Mouse (Mus musculus) liver, embryonic 16.5 days (tissue): ENCODE measurements around the gene Csrp1. TPM values are rescaled to one million over a fixed set of nuclear protein-coding genes. Genes with fewer than 3 reads are reported as not detected.
A peak's percentile ranks its signal among the peaks of the same experiment; 100 is the strongest.

Experiments used
- ATAC-seq: fragments of 200-750 bp; cut with Nextera tagmentation; 2 replicates; pipeline ENCODE4 v1.8.0; 2017; ENCODE audit warnings: low read depth, mild to moderate bottlenecking, moderate number of reproducible peaks, moderate library complexity
- H3K27ac ChIP-seq: fragments of 300-500 bp; sonication (generic); 2 replicates; pipeline ENCODE4 v1.5.1; 2014; ENCODE audit warnings: mild to moderate bottlenecking, low read length
- H3K27me3 ChIP-seq: fragments of 300-500 bp; sonication (generic); 2 replicates; pipeline ENCODE4 v1.6.1; 2014; ENCODE audit warnings: low read depth, low read length, mixed read lengths; ENCODE audit not compliant: control insufficient read depth, insufficient read depth
- H3K36me3 ChIP-seq: fragments of 300-500 bp; sonication (generic); 2 replicates; pipeline ENCODE4 v1.6.1; 2014; ENCODE audit warnings: mild to moderate bottlenecking; ENCODE audit not compliant: control insufficient read depth, insufficient read depth
- H3K4me1 ChIP-seq: fragments of 300-500 bp; sonication (generic); 2 replicates; pipeline ENCODE4 v1.6.1; 2014; ENCODE audit warnings: low read depth, low read length, mixed read lengths; ENCODE audit not compliant: control insufficient read depth
- H3K4me2 ChIP-seq: fragments of 300-500 bp; sonication (generic); 2 replicates; pipeline ENCODE4 v1.6.1; 2014; ENCODE audit warnings: low read depth, low read length, mixed read lengths
- H3K4me3 ChIP-seq: fragments of 300-500 bp; sonication (generic); 2 replicates; pipeline ENCODE4 v1.5.1; 2014; ENCODE audit warnings: low read depth, mild to moderate bottlenecking, low read length
- H3K9ac ChIP-seq: fragments of 300-500 bp; sonication (generic); 2 replicates; pipeline ENCODE4 v1.6.1; 2014; ENCODE audit warnings: low read depth, low read length
- H3K9me3 ChIP-seq: fragments of 300-500 bp; sonication (generic); replicated peaks from 2 replicates; pipeline ENCODE4 v1.6.1; 2016; ENCODE audit warnings: low read length; ENCODE audit not compliant: control insufficient read depth
- WGBS: fragments of 180-500 bp; shearing (Covaris S2); extraction: QIAGEN DNeasy Blood & Tissue Kit; methylation state at CpG from one replicate; pipeline ENCODE4 v1.1.7; 2014; ENCODE audit not compliant: insufficient replicate concordance; 5-methylcytosine and 5-hydroxymethylcytosine counted together
- polyA plus RNA-seq: library from polyadenylated mRNA; unstranded; fragments of >200 nt; fragmentation: Nextera tagmentation; extraction: Ambion mirVana; gene quantifications from 2 replicates; pipeline ENCODE4 v1.2.1, GENCODE M21; 2015

Csrp1 gene
- polyA plus RNA-seq, 1 experiment from 2014 or later, result 30.5 TPM

DNA sequence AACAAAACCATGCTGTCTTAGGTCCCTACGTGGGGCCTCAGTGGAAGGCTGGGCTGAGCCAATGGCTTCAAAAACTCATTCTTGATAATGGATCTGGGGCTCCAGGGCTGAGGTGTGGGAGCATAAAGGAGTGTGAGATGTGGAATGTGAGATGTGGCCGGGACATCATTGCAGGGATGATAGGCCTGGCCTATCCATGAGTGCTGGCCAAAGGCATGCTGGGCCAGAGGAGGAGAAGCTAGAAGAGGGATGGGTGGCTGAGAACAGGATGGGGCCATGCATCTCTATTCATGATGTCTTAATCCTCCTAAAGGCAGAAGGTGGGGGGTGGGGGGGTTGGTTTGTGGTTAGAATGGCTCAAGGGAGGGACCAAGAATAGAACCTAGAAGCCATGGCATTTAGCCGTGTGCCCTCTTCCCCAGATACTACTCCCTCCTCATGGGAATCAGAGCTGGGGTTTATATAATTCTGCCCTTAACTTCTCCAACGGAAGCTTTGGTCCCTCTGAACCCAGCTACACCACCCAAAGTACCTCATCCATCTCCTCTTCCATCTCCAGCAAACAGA lies 47.5 kb downstream of the Csrp1 start:
- 63% methylated on average over 4 of the region's 4 CpGs for WGBS
- Histone ChIP-seq H3K9me3 (no peaks in the 10 kb centered on the region), H3K4me1 (peaks cover 10% of the 10 kb centered on the region), H3K36me3 (no peaks in the 10 kb centered on the region), H3K9ac (no peak overlapping the region), H3K27me3 (peaks cover 32% of the 10 kb centered on the region), H3K4me2 (peak overlapping the region; percentile 81), H3K4me3 (peak overlapping the region; percentile 63), H3K27ac (no peak overlapping the region)
- no peak for ATAC-seq

DNA sequence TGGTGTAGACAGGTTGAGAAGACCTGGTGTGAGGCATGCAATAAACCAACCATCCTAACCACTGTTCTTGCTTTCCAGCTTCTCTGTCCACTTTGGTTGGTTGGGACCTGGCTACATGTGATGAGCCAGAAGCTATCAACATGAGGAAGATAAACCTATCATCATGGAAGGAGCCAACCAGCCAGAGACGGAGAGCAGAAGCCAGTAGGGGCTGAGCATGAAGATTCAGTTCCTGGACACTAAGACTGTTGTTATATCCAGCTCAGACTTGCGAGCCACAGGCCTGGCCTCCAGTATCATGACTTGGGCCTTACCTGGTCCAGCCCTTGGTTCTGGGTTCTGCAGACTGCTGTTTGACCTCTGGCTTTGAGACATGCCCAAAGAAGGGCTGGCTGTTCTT lies 48.5 kb downstream of the Csrp1 start:
- H3K9ac ChIP-seq, result no peak overlapping the region
- no peak overlapping the region for H3K27ac ChIP-seq
- no peak for ATAC-seq
- no peaks in the 10 kb centered on the region for H3K9me3 ChIP-seq
- no peaks in the 10 kb centered on the region for H3K36me3 ChIP-seq
- WGBS, result 59% methylated on average over 2 of the region's 2 CpGs
- no peak overlapping the region for H3K4me2 ChIP-seq
- H3K27me3 ChIP-seq, result peaks cover 32% of the 10 kb centered on the region
- no peak overlapping the region for H3K4me3 ChIP-seq
- H3K4me1 ChIP-seq, result peaks cover 10% of the 10 kb centered on the region

DNA sequence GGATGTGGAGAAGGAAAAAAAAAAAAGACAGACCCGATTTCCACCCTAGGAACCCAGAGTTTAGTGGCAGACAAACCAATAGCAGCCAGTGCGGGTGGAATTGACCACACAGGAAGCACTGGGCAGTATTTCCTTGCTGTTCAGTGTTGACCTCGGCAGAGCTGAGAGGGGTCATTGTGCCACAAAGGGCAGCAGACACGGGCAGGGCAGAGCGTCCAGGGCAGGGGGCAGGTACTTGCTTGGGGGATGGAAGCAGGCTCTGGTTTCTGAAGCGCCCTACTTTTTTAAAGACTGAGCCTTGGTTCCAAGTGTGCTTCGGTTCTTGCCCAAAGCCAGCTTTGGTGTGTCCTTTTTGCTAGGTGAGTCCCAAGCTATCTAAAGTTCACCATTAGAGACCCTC lies 50.4 kb downstream of the Csrp1 start:
- Histone ChIP-seq H3K4me2 (no peak overlapping the region), H3K4me1 (peaks cover 10% of the 10 kb centered on the region), H3K9ac (no peak overlapping the region), H3K4me3 (no peak overlapping the region), H3K9me3 (no peaks in the 10 kb centered on the region), H3K27me3 (peaks cover 23% of the 10 kb centered on the region), H3K27ac (no peak overlapping the region), H3K36me3 (no peaks in the 10 kb centered on the region)
- no peak for ATAC-seq
- WGBS, result 39% methylated on average over 7 of the region's 7 CpGs

DNA sequence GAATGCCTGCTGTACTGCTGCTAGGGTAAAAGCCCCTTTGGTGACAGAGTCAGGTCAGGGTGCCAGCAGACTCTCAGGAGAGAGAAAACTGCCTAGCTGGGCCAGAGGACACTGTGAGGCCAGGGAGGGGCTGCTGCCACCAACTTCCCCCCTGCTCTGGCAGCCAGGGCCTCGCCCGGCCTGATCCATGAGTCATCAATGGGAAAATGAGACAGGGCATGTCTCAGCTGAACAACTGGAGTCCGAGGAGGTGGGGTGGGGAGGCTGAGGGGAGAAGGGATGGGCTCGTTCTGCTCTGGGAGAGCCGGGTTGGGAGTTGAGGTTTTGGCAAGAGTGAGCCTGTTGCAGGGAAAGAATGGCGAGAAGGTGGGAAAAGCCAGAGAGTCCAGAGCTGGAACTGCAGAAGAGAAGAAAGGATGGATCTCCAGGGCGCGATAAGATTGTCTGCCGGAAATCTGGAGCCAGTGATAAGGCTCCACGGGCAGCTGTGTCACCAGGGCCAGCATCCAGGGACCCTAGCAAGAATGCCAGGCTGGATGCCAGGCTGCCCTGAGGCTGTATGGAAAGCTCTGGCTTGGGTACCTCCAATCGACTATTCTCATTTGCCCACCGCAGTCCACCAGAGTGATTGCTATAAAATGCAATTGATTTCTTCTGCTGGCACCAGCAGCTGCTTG lies 51.2 kb downstream of the Csrp1 start:
- H3K36me3 ChIP-seq, result no peaks in the 10 kb centered on the region
- H3K9me3 ChIP-seq, result no peaks in the 10 kb centered on the region
- 24% methylated on average over 12 of the region's 12 CpGs for WGBS
- no peak for ATAC-seq
- no peak overlapping the region for H3K4me2 ChIP-seq
- H3K9ac ChIP-seq, result no peak overlapping the region
- H3K4me1 ChIP-seq, result peaks cover 7% of the 10 kb centered on the region
- H3K27me3 ChIP-seq, result peaks cover 15% of the 10 kb centered on the region
- H3K27ac ChIP-seq, result no peak overlapping the region
- no peak overlapping the region for H3K4me3 ChIP-seq

DNA sequence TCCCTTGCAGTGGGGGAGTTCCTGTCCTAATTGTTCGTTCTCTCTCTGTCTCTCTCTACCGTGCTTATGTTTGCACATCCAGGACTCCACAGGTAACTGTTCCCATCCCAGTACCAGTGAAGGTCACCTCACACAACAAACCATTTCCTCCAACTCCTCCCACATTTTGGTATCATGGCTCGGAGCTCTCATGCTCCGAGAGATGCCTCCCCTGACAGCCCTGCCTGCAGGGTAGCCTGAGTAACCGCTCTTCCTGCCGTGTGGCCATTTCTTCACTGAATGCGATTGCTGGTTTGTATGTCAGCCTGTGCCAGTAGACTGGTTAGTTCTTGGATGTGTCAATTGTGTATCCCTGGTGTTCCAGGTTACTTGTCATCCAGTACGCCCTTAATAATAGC lies 51.7 kb downstream of the Csrp1 start:
- no peak overlapping the region for H3K4me2 ChIP-seq
- H3K9ac ChIP-seq, result no peak overlapping the region
- H3K27me3 ChIP-seq, result peaks cover 10% of the 10 kb centered on the region
- H3K36me3 ChIP-seq, result no peaks in the 10 kb centered on the region
- H3K9me3 ChIP-seq, result no peaks in the 10 kb centered on the region
- peaks cover 2% of the 10 kb centered on the region for H3K4me1 ChIP-seq
- no peak for ATAC-seq
- H3K27ac ChIP-seq, result no peak overlapping the region
- 59% methylated on average over 8 of the region's 8 CpGs for WGBS
- no peak overlapping the region for H3K4me3 ChIP-seq

DNA sequence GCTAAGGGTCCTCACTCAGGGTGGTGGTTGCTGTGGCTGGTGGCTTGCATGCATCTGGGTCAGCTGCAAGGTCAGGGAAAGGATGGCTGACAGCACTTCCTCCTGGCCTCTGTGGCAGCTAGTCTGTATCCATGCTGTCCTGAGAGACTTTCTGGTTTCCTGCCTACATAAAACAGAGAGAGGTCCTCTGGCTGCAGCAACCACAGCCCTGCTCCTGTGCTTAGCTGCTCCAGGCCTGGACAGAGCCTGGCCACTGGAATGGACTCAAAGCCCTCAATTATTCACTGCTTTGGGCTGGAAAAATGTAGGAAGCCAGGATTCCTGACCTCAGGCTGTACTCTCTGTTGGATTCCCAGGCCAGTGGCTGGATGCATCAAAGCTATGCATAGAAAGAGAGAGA lies 56.7 kb downstream of the Csrp1 start:
- no peaks in the 10 kb centered on the region for H3K27me3 ChIP-seq
- no peaks in the 10 kb centered on the region for H3K36me3 ChIP-seq
- peaks cover 2% of the 10 kb centered on the region; the same call in 1 of the 2 replicates for H3K4me1 ChIP-seq
- no peak overlapping the region for H3K9ac ChIP-seq
- H3K27ac ChIP-seq, result no peak overlapping the region
- no peak for ATAC-seq
- H3K4me2 ChIP-seq, result no peak overlapping the region
- H3K9me3 ChIP-seq, result no peaks in the 10 kb centered on the region
- no peak overlapping the region for H3K4me3 ChIP-seq

DNA sequence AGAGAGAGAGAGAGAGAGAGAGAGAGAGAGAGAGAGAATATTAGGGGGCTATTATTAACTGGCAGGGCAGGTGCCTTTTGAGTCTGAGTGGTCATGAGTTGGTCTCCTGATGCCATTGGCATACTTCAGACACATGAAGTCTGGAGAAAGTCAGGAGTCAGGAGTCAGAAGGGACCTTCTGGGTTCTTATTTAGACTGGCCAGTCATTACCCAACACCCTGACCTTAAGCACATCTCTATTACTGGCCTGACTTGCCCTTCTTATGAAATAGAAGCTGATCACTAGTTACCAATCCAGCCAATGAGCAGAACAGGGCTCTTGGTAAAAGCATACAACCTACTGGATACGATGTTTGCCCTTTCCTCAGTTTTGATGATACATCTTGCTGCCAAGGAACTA lies 57.2 kb downstream of the Csrp1 start:
- Histone ChIP-seq H3K4me3 (no peak overlapping the region), H3K27me3 (no peaks in the 10 kb centered on the region), H3K4me1 (peaks cover 2% of the 10 kb centered on the region; the same call in 1 of the 2 replicates), H3K36me3 (no peaks in the 10 kb centered on the region), H3K9ac (no peak overlapping the region), H3K9me3 (no peaks in the 10 kb centered on the region), H3K4me2 (no peak overlapping the region), H3K27ac (no peak overlapping the region)
- no peak for ATAC-seq
- 70% methylated on average over 1 of the region's 1 CpGs for WGBS

DNA sequence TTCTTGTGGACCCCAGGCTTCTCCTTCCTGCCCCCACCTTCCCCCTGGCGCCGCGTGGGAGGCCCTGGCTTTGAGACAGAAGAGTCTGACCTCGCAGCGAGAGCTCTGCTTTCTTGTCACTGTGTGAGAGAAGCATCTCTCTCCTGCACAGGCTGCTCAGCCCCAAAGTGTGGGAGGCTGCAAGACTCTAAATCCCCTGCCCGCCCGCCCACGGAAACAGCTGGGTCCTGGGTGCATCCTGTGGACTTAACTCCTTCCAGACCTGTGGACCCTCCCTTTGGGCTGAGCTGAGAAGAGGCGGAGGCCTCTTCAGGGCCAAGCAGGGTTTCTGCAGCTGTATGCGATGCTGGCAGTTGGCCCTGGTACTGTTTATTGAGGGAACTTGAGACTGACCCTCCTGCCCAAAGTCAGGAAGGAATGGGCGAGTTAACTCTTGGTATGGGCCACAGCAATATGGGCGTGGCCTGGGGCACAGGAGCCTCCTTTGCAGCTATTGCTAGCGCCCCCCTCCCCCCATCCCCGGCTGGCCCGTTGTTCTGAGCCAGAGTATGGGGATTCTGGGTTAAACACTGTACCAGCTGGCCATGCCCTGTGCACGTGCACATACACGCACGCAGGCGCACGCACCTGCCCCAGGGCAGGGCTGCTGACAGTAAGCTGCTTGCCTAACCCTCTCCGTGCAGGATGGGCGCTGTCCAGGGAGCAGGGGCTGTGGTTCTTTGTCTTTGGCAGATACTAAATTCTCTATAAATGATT lies 59.1 kb downstream of the Csrp1 start, which contains the start of gene Tnni1:
Gene Tnni1 (plus strand): TSS at position 655 of the 756 bp plus-strand sequence.
- H3K9me3 ChIP-seq, result no peaks in the 10 kb centered on the region
- ATAC-seq, result no peak
- peaks cover 2% of the 10 kb centered on the region; the same call in 1 of the 2 replicates for H3K4me1 ChIP-seq
- H3K4me2 ChIP-seq, result no peak within 1 kb of the TSS
- no peaks in the 10 kb centered on the region for H3K27me3 ChIP-seq
- WGBS, result 19% methylated on average over 22 of the region's 22 CpGs
- no peak within 1 kb of the TSS for H3K27ac ChIP-seq
- H3K36me3 ChIP-seq, result no peaks in the 10 kb centered on the region
- no peak within 1 kb of the TSS for H3K9ac ChIP-seq
- no peak within 1 kb of the TSS for H3K4me3 ChIP-seq

DNA sequence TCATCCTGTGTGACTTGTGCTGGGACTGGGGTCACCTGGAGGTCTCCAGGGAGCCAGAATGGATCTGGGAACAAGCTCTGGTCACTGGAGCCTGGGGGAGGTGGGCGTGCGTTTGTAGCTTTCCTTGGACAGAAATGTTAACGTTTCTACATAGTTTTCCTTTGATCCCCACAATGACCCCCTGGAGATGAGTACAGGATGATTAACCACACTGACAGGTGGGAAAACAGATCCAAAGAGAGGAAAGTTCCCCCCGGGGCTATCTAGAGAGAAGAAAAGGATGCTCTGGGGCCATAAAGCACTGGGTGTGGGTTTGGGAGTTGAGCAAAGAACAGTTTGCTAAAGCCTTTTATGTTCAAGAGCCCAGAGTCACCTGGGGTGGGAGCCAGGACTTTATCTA lies 60.8 kb downstream of the Csrp1 start:
- Histone ChIP-seq H3K27me3 (no peaks in the 10 kb centered on the region), H3K27ac (no peak overlapping the region), H3K9ac (no peak overlapping the region), H3K36me3 (no peaks in the 10 kb centered on the region), H3K9me3 (no peaks in the 10 kb centered on the region), H3K4me3 (no peak overlapping the region), H3K4me2 (no peak overlapping the region), H3K4me1 (peaks cover 2% of the 10 kb centered on the region; the same call in 1 of the 2 replicates)
- no peak for ATAC-seq
- WGBS, result 57% methylated on average over 4 of the region's 4 CpGs
